7 mouse cellular contexts compared by ENCODE assay signal in the genomic region with DNA sequence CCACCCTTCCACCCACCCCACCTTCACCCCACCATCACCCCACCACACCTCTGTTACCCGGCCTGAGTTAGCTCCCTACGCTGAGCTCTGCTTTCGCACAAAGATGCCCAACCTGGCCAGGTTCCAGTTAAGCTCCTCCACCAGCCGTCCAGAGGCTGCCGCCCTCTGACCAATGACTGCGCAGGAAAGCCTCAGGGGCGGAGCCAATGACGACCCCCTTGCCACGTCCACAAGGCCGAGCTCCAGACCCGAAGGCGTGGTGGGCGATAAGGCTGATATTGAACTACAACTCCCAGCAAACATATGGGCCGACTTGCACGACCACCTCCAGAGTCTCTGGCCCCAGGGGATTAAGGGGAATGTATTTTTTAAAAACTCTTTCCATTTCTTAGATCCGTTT. TPM values are rescaled to one million over a fixed set of nuclear protein-coding genes. Genes with fewer than 3 reads are reported as not detected.
DNase-seq lines count a peak whose midpoint lies in the region; ATAC-seq and TF ChIP-seq lines count a peak whose summit lies in the region.

Gene Rcn3 (minus strand): TSS at position 174 of the 400 bp plus-strand sequence.

- H3K4me1 ChIP-seq in G1E (ENCODE audit: insufficient read depth, low read depth, low read length): peaks cover 46% of the 10 kb centered on the region
- H3K4me1 ChIP-seq in embryonic facial prominence, embryonic 15.5 days: peaks cover 23% of the 10 kb centered on the region
- peaks cover 24% of the 10 kb centered on the region for H3K4me1 ChIP-seq in heart, embryonic 12.5 days (replicated peaks)
- peaks cover 47% of the 10 kb centered on the region for H3K4me1 ChIP-seq in kidney, embryonic 15.5 days

- peak within 1 kb of the TSS; percentile 69 for H3K9ac ChIP-seq in embryonic facial prominence, embryonic 15.5 days
- H3K9ac ChIP-seq in heart, embryonic 12.5 days: peak within 1 kb of the TSS; percentile 78
- peak within 1 kb of the TSS; percentile 77 for H3K9ac ChIP-seq in kidney, embryonic 15.5 days

- H3K36me3 ChIP-seq in G1E (replicated peaks): no peaks in the 10 kb centered on the region
- H3K36me3 ChIP-seq in embryonic facial prominence, embryonic 15.5 days: peaks cover 24% of the 10 kb centered on the region
- peaks cover 26% of the 10 kb centered on the region for H3K36me3 ChIP-seq in heart, embryonic 12.5 days
- H3K36me3 ChIP-seq in kidney, embryonic 15.5 days: peaks cover 30% of the 10 kb centered on the region

- WGBS in embryonic facial prominence, embryonic 15.5 days: under 1% methylated on average over 16 of the region's 16 CpGs
- 0% methylated on average over 16 of the region's 16 CpGs for WGBS in heart, embryonic 12.5 days
- WGBS in kidney, embryonic 15.5 days: under 1% methylated on average over 16 of the region's 16 CpGs

- ATAC-seq in G1E (ENCODE audit: extremely low read depth, insufficient number of reproducible peaks, low FRiP score, poor library complexity, severe bottlenecking): no peak
- peak; percentile 94 for ATAC-seq in embryonic facial prominence, embryonic 15.5 days (ENCODE audit: insufficient number of reproducible peaks, low FRiP score, low TSS enrichment, low read depth)
- peak; percentile 92 for ATAC-seq in heart, embryonic 12.5 days (ENCODE audit: insufficient number of reproducible peaks, low FRiP score)
- ATAC-seq in kidney, embryonic 15.5 days (replicated peaks; ENCODE audit: low FRiP score): peak; percentile 92

- H3K9me3 ChIP-seq in G1E (replicated peaks): no peaks in the 10 kb centered on the region
- H3K9me3 ChIP-seq in embryonic facial prominence, embryonic 15.5 days (replicated peaks): no peaks in the 10 kb centered on the region
- H3K9me3 ChIP-seq in heart, embryonic 12.5 days (replicated peaks): no peaks in the 10 kb centered on the region
- H3K9me3 ChIP-seq in kidney, embryonic 15.5 days (replicated peaks): no peaks in the 10 kb centered on the region

- peaks cover 44% of the 10 kb centered on the region for H3K27me3 ChIP-seq in G1E (ENCODE audit: insufficient read depth, low read length)
- H3K27me3 ChIP-seq in embryonic facial prominence, embryonic 15.5 days: no peaks in the 10 kb centered on the region
- H3K27me3 ChIP-seq in heart, embryonic 12.5 days (replicated peaks): no peaks in the 10 kb centered on the region
- no peaks in the 10 kb centered on the region for H3K27me3 ChIP-seq in kidney, embryonic 15.5 days

- DNase-seq in G1E (ENCODE audit: low spot score) (peak; percentile 40), ZHBTc4 (ENCODE audit: low read depth, low spot score) (peak; percentile 87)
- peak; percentile 82 for DNase-seq in lung, postnatal 14 days
- DNase-seq in retina, postnatal 1 day: peak; percentile 96

- H3K27ac ChIP-seq in embryonic facial prominence, embryonic 15.5 days (replicated peaks): peak within 1 kb of the TSS; percentile 93
- H3K27ac ChIP-seq in heart, embryonic 12.5 days (ENCODE audit: poor library complexity, severe bottlenecking): peak within 1 kb of the TSS; percentile 82
- peak within 1 kb of the TSS; percentile 91 for H3K27ac ChIP-seq in kidney, embryonic 15.5 days

- peak within 1 kb of the TSS; percentile 56; the same call in 1 of the 2 replicates for H3K4me3 ChIP-seq in G1E (ENCODE audit: low read depth, low read length)
- H3K4me3 ChIP-seq in embryonic facial prominence, embryonic 15.5 days (replicated peaks): peak within 1 kb of the TSS; percentile 58
- peak within 1 kb of the TSS; percentile 57 for H3K4me3 ChIP-seq in heart, embryonic 12.5 days
- H3K4me3 ChIP-seq in kidney, embryonic 15.5 days (replicated peaks): peak within 1 kb of the TSS; percentile 59

- H3K4me2 ChIP-seq in embryonic facial prominence, embryonic 15.5 days (replicated peaks): peak within 1 kb of the TSS; percentile 61
- peak within 1 kb of the TSS; percentile 83 for H3K4me2 ChIP-seq in heart, embryonic 12.5 days
- peak within 1 kb of the TSS; percentile 79 for H3K4me2 ChIP-seq in kidney, embryonic 15.5 days

- no peak for TF ChIP-seq CTCF in G1E (IDR thresholded peaks at IDR 0.05; ENCODE audit: low read depth, low read length)

RNA-seq across cellular contexts. Expression of gene Rcn3, which starts in this region (rescaled TPM):
- total RNA-seq in G1E (2014; fragmentation: Nextera tagmentation) (0.49 TPM in 1 of 2 replicates, not detected in the other), G1E (2017) (not detected in 2 replicates)
- 0.31 and 0.33 TPM in 2 replicates for polyA plus RNA-seq in G1E (2012)
- polyA plus RNA-seq in embryonic facial prominence, embryonic 15.5 days (2015; fragmentation: Nextera tagmentation; extraction: Ambion mirVana): 520 and 531 TPM in 2 replicates
- polyA plus RNA-seq in heart, embryonic 12.5 days (2016; fragmentation: Nextera tagmentation; extraction: Ambion mirVana): 290 and 291 TPM in 2 replicates
- polyA plus RNA-seq in kidney, embryonic 15.5 days (2015; fragmentation: Nextera tagmentation; extraction: Ambion mirVana): 322 and 362 TPM in 2 replicates

Comparison
In these comparisons a context has a peak if more than half of its experiments do, and no peak if none do; other contexts are left out.
1. RNA of gene Rcn3 (polyA plus RNA-seq): 520 to 531 TPM in embryonic facial prominence, embryonic 15.5 days, 322 to 362 TPM in kidney, embryonic 15.5 days and 290 to 291 TPM in heart, embryonic 12.5 days; 0.31 to 0.33 TPM in G1E; every median in the first group is over 100 times any median in the second.
2. Peak in DNase-seq and H3K4me3 ChIP-seq in G1E; RNA of the gene not detected or under 1 TPM.
3. DNase-seq: peak in every context shown above with its lines; median percentile 96 in retina, postnatal 1 day; 87 in ZHBTc4; 82 in lung, postnatal 14 days; 40 in G1E.
4. Peak in every context shown above with its lines, with median percentiles within 50 percentile points of each other: H3K4me3 ChIP-seq, H3K27ac ChIP-seq, H3K4me2 ChIP-seq and H3K9ac ChIP-seq.